Mouse (Mus musculus) brain, embryonic 14.5 days (tissue): Measurements from ENCODE around the gene Pdzd2. TPM values are rescaled to one million over a fixed set of nuclear protein-coding genes. Genes with fewer than 3 reads are reported as not detected.

Experiments
- DNase-seq: peaks from one replicate; pipeline ENCODE4 v3.0.0-alpha.2; 2011; ENCODE audit warnings: low read depth
- CTCF ChIP-seq: fragments of 200-500 bp; IDR thresholded peaks from 2 replicates; pipeline ENCODE4 v1.5.1; 2012; ENCODE audit warnings: inconsistent platforms, mild to moderate bottlenecking, moderate library complexity, borderline replicate concordance; ENCODE audit not compliant: insufficient read depth, insufficient read length; ENCODE audit errors: extremely low read depth
- POLR2A ChIP-seq: fragments of 200-500 bp; IDR thresholded peaks from 2 replicates; pipeline ENCODE4 v1.6.1; 2012; ENCODE audit warnings: mild to moderate bottlenecking, inconsistent platforms, borderline replicate concordance; ENCODE audit not compliant: poor library complexity, insufficient read depth, insufficient read length, severe bottlenecking; ENCODE audit errors: extremely low read depth
- polyA plus RNA-seq: library from polyadenylated mRNA; depleted of rRNA; stranded (reverse); fragments of >200 nt; gene quantifications from 2 replicates; pipeline ENCODE4 v1.2.3, GENCODE M21; 2012

Pdzd2 gene
- polyA plus RNA-seq, 1 experiment, result 7.7 TPM

GRCm38 (mm10) chr15:12545671-12546070, 194.1 kb downstream of the Pdzd2 start:
- no peak for TF ChIP-seq POLR2A
- TF ChIP-seq CTCF, result no peak
- no peak for DNase-seq

GRCm38 (mm10) chr15:12545220-12545619, 194.5 kb downstream of the Pdzd2 start:
- DNase-seq, result no peak
- no peak for TF ChIP-seq CTCF
- no peak for TF ChIP-seq POLR2A

GRCm38 (mm10) chr15:12543686-12544325, 195.9 kb downstream of the Pdzd2 start:
- TF ChIP-seq POLR2A (no peak), CTCF (no peak)
- no peak for DNase-seq

GRCm38 (mm10) chr15:12542316-12542715, 197.4 kb downstream of the Pdzd2 start:
- DNase-seq, result no peak

GRCm38 (mm10) chr15:12539618-12540302, 200.0 kb downstream of the Pdzd2 start:
- no peak for DNase-seq
- no peak for TF ChIP-seq POLR2A

More at GRCm38 (mm10) chr15:12542316-12542715, 197.4 kb downstream of the Pdzd2 start:
- TF ChIP-seq CTCF (no peak), POLR2A (no peak)

GRCm38 (mm10) chr15:12533254-12533653, 206.5 kb downstream of the Pdzd2 start:
- no peak for DNase-seq
- no peak for TF ChIP-seq CTCF

GRCm38 (mm10) chr15:12532568-12532967, 207.2 kb downstream of the Pdzd2 start:
- TF ChIP-seq CTCF (no peak), POLR2A (no peak)
- no peak for DNase-seq

GRCm38 (mm10) chr15:12522810-12523209, 216.9 kb downstream of the Pdzd2 start:
- TF ChIP-seq POLR2A (no peak), CTCF (no peak)
- peak; percentile 19 for DNase-seq

GRCm38 (mm10) chr15:12520292-12520691, 219.4 kb downstream of the Pdzd2 start:
- TF ChIP-seq POLR2A (no peak), CTCF (no peak)
- peak; percentile 39 for DNase-seq

GRCm38 (mm10) chr15:12518370-12518973, 221.3 kb downstream of the Pdzd2 start:
- peak; percentile 55 for DNase-seq
- no peak for TF ChIP-seq CTCF
- TF ChIP-seq POLR2A, result no peak

GRCm38 (mm10) chr15:12517314-12517813, 222.4 kb downstream of the Pdzd2 start:
- DNase-seq, result no peak
- TF ChIP-seq CTCF, result no peak
- no peak for TF ChIP-seq POLR2A

- no peak for TF ChIP-seq POLR2A
- no peak for TF ChIP-seq CTCF
- DNase-seq, result peak; percentile 75
These were observed 224.4 kb downstream of the Pdzd2 start for GRCm38 (mm10) chr15:12515272-12515844.

- DNase-seq, result no peak
- no peak for TF ChIP-seq CTCF
- TF ChIP-seq POLR2A, result no peak
These were observed 226.2 kb downstream of the Pdzd2 start for GRCm38 (mm10) chr15:12513526-12513925.
